Mouse (Mus musculus) liver, embryonic 15.5 days (tissue): ENCODE data around the gene Ccdc127. TPM values are rescaled to one million over a fixed set of nuclear protein-coding genes. Genes with fewer than 3 reads are reported as not detected.

Source experiments
- ATAC-seq: fragments of 200-750 bp; cut with Nextera tagmentation; 2 replicates; pipeline ENCODE4 v1.8.0; 2017; ENCODE audit warnings: moderate number of reproducible peaks, mild to moderate bottlenecking, moderate library complexity; ENCODE audit not compliant: insufficient read depth
- H3K27ac ChIP-seq: fragments of 300-500 bp; sonication (generic); replicated peaks from 2 replicates; pipeline ENCODE4 v1.5.1; 2015; ENCODE audit warnings: mild to moderate bottlenecking, inconsistent platforms
- H3K27me3 ChIP-seq: fragments of 300-500 bp; sonication (generic); 2 replicates; pipeline ENCODE4 v1.6.1; 2015; ENCODE audit warnings: mild to moderate bottlenecking, inconsistent platforms
- H3K36me3 ChIP-seq: fragments of 300-500 bp; sonication (generic); replicated peaks from 2 replicates; pipeline ENCODE4 v1.6.1; 2015; ENCODE audit warnings: moderate library complexity, mild to moderate bottlenecking, inconsistent platforms
- H3K4me1 ChIP-seq: fragments of 300-500 bp; sonication (generic); replicated peaks from 2 replicates; pipeline ENCODE4 v1.6.1; 2015; ENCODE audit warnings: inconsistent platforms
- H3K4me2 ChIP-seq: fragments of 300-500 bp; sonication (generic); 2 replicates; pipeline ENCODE4 v1.6.1; 2015; ENCODE audit warnings: moderate library complexity, mild to moderate bottlenecking, inconsistent platforms
- H3K4me3 ChIP-seq: fragments of 300-500 bp; sonication (generic); replicated peaks from 2 replicates; pipeline ENCODE4 v1.5.1; 2015; ENCODE audit warnings: mild to moderate bottlenecking, inconsistent platforms
- H3K9ac ChIP-seq: fragments of 300-500 bp; sonication (generic); 2 replicates; pipeline ENCODE4 v1.6.1; 2015; ENCODE audit warnings: moderate library complexity, mild to moderate bottlenecking, inconsistent platforms
- H3K9me3 ChIP-seq: fragments of 300-500 bp; sonication (generic); replicated peaks from 2 replicates; pipeline ENCODE4 v1.6.1; 2016; ENCODE audit warnings: inconsistent platforms
- WGBS: fragments of 180-500 bp; shearing (Covaris S2); methylation state at CpG from one replicate; pipeline ENCODE4 v1.1.7; 2015; ENCODE audit warnings: mixed read lengths; ENCODE audit not compliant: insufficient replicate concordance; 5-methylcytosine and 5-hydroxymethylcytosine counted together
- polyA plus RNA-seq: library from polyadenylated mRNA; unstranded; fragments of >200 nt; fragmentation: Nextera tagmentation; extraction: Ambion mirVana; gene quantifications from 2 replicates; pipeline ENCODE4 v1.2.1, GENCODE M21; 2015

Ccdc127 gene
- polyA plus RNA-seq, 1 experiment from 2014 or later, result 18.4 TPM

GRCm38 (mm10) chr13:74329321-74329720 is 20.8 kb upstream of the Ccdc127 start:
- Histone ChIP-seq H3K4me1 (no peaks in the 10 kb centered on the region), H3K36me3 (peaks cover 77% of the 10 kb centered on the region), H3K4me2 (no peak overlapping the region), H3K4me3 (no peak overlapping the region), H3K27ac (no peak overlapping the region), H3K9ac (no peak overlapping the region), H3K27me3 (no peaks in the 10 kb centered on the region), H3K9me3 (no peaks in the 10 kb centered on the region)
- no peak for ATAC-seq

- Histone ChIP-seq H3K4me2 (no peak overlapping the region), H3K27ac (no peak overlapping the region), H3K9ac (no peak overlapping the region), H3K9me3 (no peaks in the 10 kb centered on the region), H3K4me1 (no peaks in the 10 kb centered on the region), H3K36me3 (peaks cover 70% of the 10 kb centered on the region), H3K4me3 (no peak overlapping the region), H3K27me3 (no peaks in the 10 kb centered on the region)
- ATAC-seq, result no peak
- 35% methylated on average over 3 of the region's 3 CpGs for WGBS
These were observed 9.1 kb upstream of the Ccdc127 start for GRCm38 (mm10) chr13:74341036-74341435.

- peak overlapping the region; percentile 89 for H3K9ac ChIP-seq
- peaks cover 22% of the 10 kb centered on the region for H3K36me3 ChIP-seq
- H3K4me3 ChIP-seq, result peak overlapping the region; percentile 84
- no peaks in the 10 kb centered on the region for H3K27me3 ChIP-seq
- peak; percentile 47 for ATAC-seq
- H3K4me1 ChIP-seq, result peaks cover 20% of the 10 kb centered on the region
- no peaks in the 10 kb centered on the region for H3K9me3 ChIP-seq
- H3K4me2 ChIP-seq, result peak overlapping the region; percentile 78
- under 1% methylated on average over 15 of the region's 15 CpGs for WGBS
- H3K27ac ChIP-seq, result peak overlapping the region; percentile 75
These were observed 362 bp downstream of the Ccdc127 start for GRCm38 (mm10) chr13:74350435-74350906.

GRCm38 (mm10) chr13:74356491-74356890 is 6.4 kb downstream of the Ccdc127 start:
- no peaks in the 10 kb centered on the region for H3K9me3 ChIP-seq
- H3K9ac ChIP-seq, result no peak overlapping the region
- H3K4me2 ChIP-seq, result no peak overlapping the region
- H3K4me3 ChIP-seq, result no peak overlapping the region
- ATAC-seq, result no peak
- 88% methylated on average over 13 of the region's 13 CpGs for WGBS
- H3K36me3 ChIP-seq, result peaks cover 75% of the 10 kb centered on the region
- H3K27me3 ChIP-seq, result no peaks in the 10 kb centered on the region
- no peak overlapping the region for H3K27ac ChIP-seq
- no peaks in the 10 kb centered on the region for H3K4me1 ChIP-seq

GRCm38 (mm10) chr13:74362218-74362617 is 12.1 kb downstream of the Ccdc127 start:
- no peak overlapping the region for H3K4me3 ChIP-seq
- H3K36me3 ChIP-seq, result peaks cover 38% of the 10 kb centered on the region
- no peaks in the 10 kb centered on the region for H3K27me3 ChIP-seq
- H3K4me1 ChIP-seq, result 0 out of 2 replicates have a peak, but pooled peaks cover 6% of the 10 kb centered on the region
- H3K9me3 ChIP-seq, result no peaks in the 10 kb centered on the region
- no peak overlapping the region for H3K27ac ChIP-seq
- H3K9ac ChIP-seq, result no peak overlapping the region
- no peak for ATAC-seq
- H3K4me2 ChIP-seq, result no peak overlapping the region
- WGBS, result 57% methylated on average over 2 of the region's 2 CpGs

GRCm38 (mm10) chr13:74363176-74363858 is 13.2 kb downstream of the Ccdc127 start:
- Histone ChIP-seq H3K9ac (no peak overlapping the region), H3K27ac (no peak overlapping the region), H3K4me2 (no peak overlapping the region), H3K9me3 (no peaks in the 10 kb centered on the region), H3K27me3 (no peaks in the 10 kb centered on the region), H3K4me3 (no peak overlapping the region), H3K4me1 (0 out of 2 replicates have a peak, but pooled peaks cover 6% of the 10 kb centered on the region), H3K36me3 (peaks cover 29% of the 10 kb centered on the region)
- ATAC-seq, result no peak
- 73% methylated on average over 13 of the region's 13 CpGs for WGBS

GRCm38 (mm10) chr13:74363859-74364235 is 13.7 kb downstream of the Ccdc127 start, which contains the start of gene Lrrc14b:
Lrrc14b (minus strand) TSS chr13:74364005.
- peaks cover 23% of the 10 kb centered on the region for H3K36me3 ChIP-seq
- WGBS, result 64% methylated on average over 8 of the region's 8 CpGs
- H3K27ac ChIP-seq, result no peak within 1 kb of the TSS
- no peaks in the 10 kb centered on the region for H3K9me3 ChIP-seq
- H3K9ac ChIP-seq, result no peak within 1 kb of the TSS
- no peaks in the 10 kb centered on the region for H3K27me3 ChIP-seq
- H3K4me3 ChIP-seq, result no peak within 1 kb of the TSS
- H3K4me1 ChIP-seq, result 0 out of 2 replicates have a peak, but pooled peaks cover 6% of the 10 kb centered on the region
- no peak within 1 kb of the TSS for H3K4me2 ChIP-seq
- ATAC-seq, result 0 out of 2 replicates have a peak, but pooled peaks have one; percentile 25

- H3K4me2 ChIP-seq, result no peak overlapping the region
- H3K9me3 ChIP-seq, result no peaks in the 10 kb centered on the region
- no peak overlapping the region for H3K27ac ChIP-seq
- 63% methylated on average over 10 of the region's 10 CpGs for WGBS
- no peak overlapping the region for H3K9ac ChIP-seq
- no peaks in the 10 kb centered on the region for H3K4me1 ChIP-seq
- no peak overlapping the region for H3K4me3 ChIP-seq
- no peaks in the 10 kb centered on the region for H3K36me3 ChIP-seq
- ATAC-seq, result no peak
- no peaks in the 10 kb centered on the region for H3K27me3 ChIP-seq
These were observed 31.6 kb downstream of the Ccdc127 start for GRCm38 (mm10) chr13:74381533-74382276.

- H3K36me3 ChIP-seq, result no peaks in the 10 kb centered on the region
- no peaks in the 10 kb centered on the region for H3K9me3 ChIP-seq
- H3K27me3 ChIP-seq, result no peaks in the 10 kb centered on the region
- H3K4me2 ChIP-seq, result no peak overlapping the region
- no peak overlapping the region for H3K27ac ChIP-seq
- H3K4me1 ChIP-seq, result no peaks in the 10 kb centered on the region
- ATAC-seq, result no peak
- H3K9ac ChIP-seq, result no peak overlapping the region
- 59% methylated on average over 3 of the region's 3 CpGs for WGBS
- no peak overlapping the region for H3K4me3 ChIP-seq
These were observed 32.2 kb downstream of the Ccdc127 start for GRCm38 (mm10) chr13:74382289-74382688.

- H3K4me1 ChIP-seq, result no peaks in the 10 kb centered on the region
- H3K9me3 ChIP-seq, result no peaks in the 10 kb centered on the region
- no peaks in the 10 kb centered on the region for H3K36me3 ChIP-seq
- H3K9ac ChIP-seq, result no peak overlapping the region
- H3K4me2 ChIP-seq, result peak overlapping the region; percentile 55
- H3K4me3 ChIP-seq, result peak overlapping the region; percentile 60
- 50% methylated on average over 6 of the region's 6 CpGs for WGBS
- no peak for ATAC-seq
- no peaks in the 10 kb centered on the region for H3K27me3 ChIP-seq
- H3K27ac ChIP-seq, result no peak overlapping the region
These were observed 39.6 kb downstream of the Ccdc127 start for GRCm38 (mm10) chr13:74389730-74390129.

- Histone ChIP-seq H3K27me3 (no peaks in the 10 kb centered on the region), H3K9me3 (no peaks in the 10 kb centered on the region), H3K4me2 (peak within 1 kb of the TSS; percentile 55), H3K4me3 (peak within 1 kb of the TSS; percentile 60), H3K9ac (peak within 1 kb of the TSS; percentile 48; the same call in 1 of the 2 replicates), H3K36me3 (no peaks in the 10 kb centered on the region), H3K27ac (no peak within 1 kb of the TSS), H3K4me1 (no peaks in the 10 kb centered on the region)
- 1% methylated on average over 14 of the region's 14 CpGs for WGBS
- no peak for ATAC-seq
These were observed 40.4 kb downstream of the Ccdc127 start, which contains the start of gene Zfp72 for GRCm38 (mm10) chr13:74390371-74390990. Zfp72 (minus strand) TSS chr13:74390836.
